Mouse (Mus musculus): ENCODE data around the gene Ube2c. TPM values are rescaled to one million over a fixed set of nuclear protein-coding genes. Genes with fewer than 3 reads are reported as not detected.

The Ube2c gene
- polyA plus RNA-seq, 1 experiment from 2014 or later: 199 TPM

GRCm38 (mm10) chr2:164746693-164747092, 23.0 kb upstream of the Ube2c start:
- no peak overlapping the region for H3K27ac ChIP-seq (replicated peaks)
- H3K4me1 ChIP-seq: peaks cover 34% of the 10 kb centered on the region
- H3K4me3 ChIP-seq: peak overlapping the region; percentile 86
- H3K9me3 ChIP-seq: no peaks in the 10 kb centered on the region
- no peaks in the 10 kb centered on the region for H3K27me3 ChIP-seq
- H3K9ac ChIP-seq (replicated peaks): peak overlapping the region; percentile 90
- H3K4me2 ChIP-seq (replicated peaks): peak overlapping the region; percentile 80
- ATAC-seq (replicated peaks): no peak
- peaks cover 28% of the 10 kb centered on the region; the same call in 1 of the 2 replicates for H3K36me3 ChIP-seq
- 60% methylated on average over 8 of the region's 8 CpGs for WGBS

DNA sequence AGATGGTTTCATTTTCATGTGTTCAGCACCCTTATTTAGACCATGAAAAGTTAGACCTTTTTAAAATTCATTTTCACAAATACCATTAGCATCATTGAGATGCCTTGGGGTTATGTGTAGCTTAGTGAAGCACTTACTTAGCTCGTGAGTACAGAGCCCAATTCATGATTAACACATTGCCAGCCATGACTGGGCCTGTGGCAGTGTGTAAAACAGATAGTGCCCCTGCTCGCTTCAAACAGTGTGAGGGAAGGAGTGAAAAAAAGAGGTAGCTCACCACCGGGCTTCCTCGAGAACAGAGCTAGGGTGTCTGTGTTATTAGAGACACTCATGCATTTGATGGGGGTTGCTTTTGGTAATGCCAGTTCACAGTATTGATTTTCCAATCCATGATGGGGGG, 21.5 kb upstream of the Ube2c start:
- WGBS: 88% methylated on average over 4 of the region's 4 CpGs
- H3K9me3 ChIP-seq: no peaks in the 10 kb centered on the region
- H3K4me2 ChIP-seq (replicated peaks): no peak overlapping the region
- no peak overlapping the region for H3K9ac ChIP-seq (replicated peaks)
- H3K4me1 ChIP-seq: peaks cover 34% of the 10 kb centered on the region
- H3K36me3 ChIP-seq: peaks cover 42% of the 10 kb centered on the region; the same call in 1 of the 2 replicates
- no peaks in the 10 kb centered on the region for H3K27me3 ChIP-seq
- no peak overlapping the region for H3K4me3 ChIP-seq
- no peak overlapping the region for H3K27ac ChIP-seq (replicated peaks)
- no peak for ATAC-seq (replicated peaks)

DNA sequence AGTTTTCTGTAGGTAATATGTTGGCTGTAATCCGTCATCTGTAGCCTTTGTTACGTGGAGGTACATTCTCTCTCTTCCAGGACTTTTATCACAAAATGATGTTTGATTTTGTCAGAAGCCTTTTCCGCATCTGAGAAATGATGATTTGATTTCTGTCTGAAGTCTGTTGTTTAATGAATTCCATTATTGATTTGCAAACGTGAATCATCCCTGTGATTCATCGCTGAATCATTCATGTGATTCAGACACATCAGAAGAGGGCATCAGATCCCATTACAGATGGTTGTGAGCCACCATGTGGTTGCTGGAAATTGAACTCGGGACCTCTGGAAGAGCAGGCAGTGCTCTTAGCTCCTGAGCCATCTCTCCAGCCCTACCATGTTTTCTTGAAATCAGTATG, 20.7 kb upstream of the Ube2c start:
- no peak overlapping the region for H3K27ac ChIP-seq (replicated peaks)
- H3K36me3 ChIP-seq: peaks cover 45% of the 10 kb centered on the region; the same call in 1 of the 2 replicates
- peaks cover 34% of the 10 kb centered on the region for H3K4me1 ChIP-seq
- H3K4me3 ChIP-seq: no peak overlapping the region
- H3K4me2 ChIP-seq (replicated peaks): no peak overlapping the region
- H3K9ac ChIP-seq (replicated peaks): no peak overlapping the region
- H3K27me3 ChIP-seq: no peaks in the 10 kb centered on the region
- 91% methylated on average over 6 of the region's 6 CpGs for WGBS
- H3K9me3 ChIP-seq: no peaks in the 10 kb centered on the region
- ATAC-seq (replicated peaks): no peak

DNA sequence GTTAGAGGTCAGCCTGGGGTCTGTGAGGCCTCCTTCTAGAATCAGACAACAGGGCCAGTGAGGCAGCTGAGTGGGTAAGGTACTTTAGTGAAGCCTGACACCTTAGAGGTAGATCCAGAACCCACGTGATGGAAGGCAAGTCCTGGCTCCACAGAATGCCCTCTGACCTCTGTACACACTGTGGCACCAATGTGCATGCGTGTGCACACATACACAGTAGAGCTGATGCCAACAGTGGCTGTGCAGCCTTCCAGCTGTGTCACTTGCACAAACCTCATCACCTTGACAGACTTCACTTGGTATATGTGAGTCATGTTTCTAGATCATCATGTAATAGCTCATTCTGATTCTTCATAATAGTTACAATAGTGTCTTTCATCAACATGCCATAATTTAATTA, 17.2 kb upstream of the Ube2c start:
- no peaks in the 10 kb centered on the region for H3K27me3 ChIP-seq
- no peaks in the 10 kb centered on the region for H3K9me3 ChIP-seq
- H3K27ac ChIP-seq (replicated peaks): no peak overlapping the region
- 87% methylated on average over 2 of the region's 2 CpGs for WGBS
- H3K4me1 ChIP-seq: peaks cover 14% of the 10 kb centered on the region
- no peak overlapping the region for H3K9ac ChIP-seq (replicated peaks)
- H3K4me3 ChIP-seq: no peak overlapping the region
- H3K4me2 ChIP-seq (replicated peaks): no peak overlapping the region
- ATAC-seq (replicated peaks): no peak
- H3K36me3 ChIP-seq: peaks cover 78% of the 10 kb centered on the region

- Histone ChIP-seq H3K4me3 (no peak overlapping the region), H3K36me3 (peaks cover 76% of the 10 kb centered on the region)
- 90% methylated on average over 11 of the region's 11 CpGs for WGBS
Observed at GRCm38 (mm10) chr2:164754105-164754504, 15.6 kb upstream of the Ube2c start.

GRCm38 (mm10) chr2:164754800-164755199, 14.9 kb upstream of the Ube2c start:
- 90% methylated on average over 2 of the region's 2 CpGs for WGBS
- no peaks in the 10 kb centered on the region for H3K9me3 ChIP-seq
- H3K36me3 ChIP-seq: peaks cover 83% of the 10 kb centered on the region
- ATAC-seq (replicated peaks): no peak
- no peaks in the 10 kb centered on the region for H3K27me3 ChIP-seq
- H3K4me1 ChIP-seq: no peaks in the 10 kb centered on the region
- H3K4me2 ChIP-seq (replicated peaks): no peak overlapping the region
- H3K27ac ChIP-seq (replicated peaks): no peak overlapping the region
- no peak overlapping the region for H3K4me3 ChIP-seq
- no peak overlapping the region for H3K9ac ChIP-seq (replicated peaks)

More at GRCm38 (mm10) chr2:164754105-164754504, 15.6 kb upstream of the Ube2c start:
- Histone ChIP-seq H3K4me1 (no peaks in the 10 kb centered on the region), H3K9ac (replicated peaks) (no peak overlapping the region), H3K9me3 (no peaks in the 10 kb centered on the region), H3K27me3 (no peaks in the 10 kb centered on the region), H3K4me2 (replicated peaks) (no peak overlapping the region), H3K27ac (replicated peaks) (no peak overlapping the region)
- no peak for ATAC-seq (replicated peaks)

GRCm38 (mm10) chr2:164757841-164758240, 11.9 kb upstream of the Ube2c start:
- no peaks in the 10 kb centered on the region for H3K9me3 ChIP-seq
- H3K36me3 ChIP-seq: peaks cover 93% of the 10 kb centered on the region
- H3K9ac ChIP-seq (replicated peaks): no peak overlapping the region
- no peaks in the 10 kb centered on the region for H3K4me1 ChIP-seq
- H3K4me3 ChIP-seq: no peak overlapping the region
- ATAC-seq (replicated peaks): no peak
- WGBS: 93% methylated on average over 11 of the region's 11 CpGs
- no peaks in the 10 kb centered on the region for H3K27me3 ChIP-seq
- H3K4me2 ChIP-seq (replicated peaks): no peak overlapping the region
- no peak overlapping the region for H3K27ac ChIP-seq (replicated peaks)

DNA sequence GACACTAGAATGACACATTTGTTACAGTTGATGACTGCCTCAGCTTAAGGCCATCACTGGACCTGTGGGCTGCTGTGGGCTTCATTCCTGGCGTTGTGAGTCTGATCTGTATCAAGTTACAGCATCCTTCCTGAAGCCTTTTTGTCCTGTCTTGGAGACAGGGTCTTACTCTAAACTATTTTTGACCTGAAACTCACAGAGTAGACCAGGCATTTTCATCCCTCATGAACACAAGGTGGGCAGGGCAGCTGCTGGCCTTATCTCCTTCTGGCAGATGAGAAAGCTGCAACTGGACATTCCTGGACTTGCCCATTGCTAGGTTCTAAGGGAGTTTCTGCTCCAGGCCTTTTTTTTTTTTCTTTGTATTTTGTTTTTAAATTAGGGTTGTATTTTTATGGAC, 11.0 kb upstream of the Ube2c start:
- WGBS: 81% methylated on average over 1 of the region's 1 CpGs
- no peak overlapping the region for H3K9ac ChIP-seq (replicated peaks)

DNA sequence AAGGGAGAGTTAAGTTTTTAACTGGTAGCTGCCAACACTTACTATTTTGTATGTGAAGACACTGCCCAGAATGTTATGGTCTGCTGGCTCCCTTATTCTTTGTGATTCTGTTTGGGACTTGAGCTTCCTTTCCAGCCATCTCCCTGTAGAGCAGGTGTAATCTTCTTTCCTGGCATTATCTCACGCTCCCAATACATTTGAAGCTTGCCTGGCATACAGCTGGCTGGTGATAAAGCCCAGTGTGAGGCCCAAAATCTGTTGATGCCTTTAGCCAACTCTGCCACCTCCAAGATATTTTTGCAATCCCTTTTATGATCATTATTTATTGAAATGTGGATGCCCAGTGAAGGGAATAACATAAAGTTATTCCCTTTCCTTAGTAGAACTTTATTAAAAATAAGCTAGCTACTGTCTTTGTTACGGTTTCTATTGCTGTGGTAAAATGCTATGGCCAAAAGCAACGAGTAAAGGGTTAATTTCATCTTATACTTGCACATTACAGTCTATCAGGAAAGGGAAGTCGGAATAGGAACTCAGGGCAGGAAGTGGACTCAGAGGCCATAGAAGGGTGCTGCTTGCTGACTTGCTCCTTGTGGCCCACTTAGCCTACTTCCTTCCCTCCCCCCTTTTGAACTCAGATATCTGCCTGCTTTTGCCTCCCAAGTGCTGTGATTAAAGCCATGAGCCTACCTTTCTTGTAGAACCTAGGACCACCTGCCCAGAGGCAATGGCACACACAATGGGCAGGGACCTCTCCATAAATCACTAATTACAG, 9.5 kb upstream of the Ube2c start:
- H3K4me2 ChIP-seq (replicated peaks): no peak overlapping the region
- H3K27me3 ChIP-seq: no peaks in the 10 kb centered on the region
- peaks cover 89% of the 10 kb centered on the region for H3K36me3 ChIP-seq
- no peak for ATAC-seq (replicated peaks)
- H3K4me1 ChIP-seq: no peaks in the 10 kb centered on the region
- H3K27ac ChIP-seq (replicated peaks): no peak overlapping the region
- H3K9me3 ChIP-seq: no peaks in the 10 kb centered on the region
- H3K4me3 ChIP-seq: no peak overlapping the region
- 87% methylated on average over 4 of the region's 4 CpGs for WGBS
- H3K9ac ChIP-seq (replicated peaks): no peak overlapping the region

More for the DNA sequence above, 11.0 kb upstream of the Ube2c start:
- ATAC-seq (replicated peaks): no peak
- peaks cover 96% of the 10 kb centered on the region for H3K36me3 ChIP-seq
- H3K4me2 ChIP-seq (replicated peaks): no peak overlapping the region
- H3K9me3 ChIP-seq: no peaks in the 10 kb centered on the region
- H3K4me3 ChIP-seq: no peak overlapping the region
- no peaks in the 10 kb centered on the region for H3K27me3 ChIP-seq
- no peaks in the 10 kb centered on the region for H3K4me1 ChIP-seq
- no peak overlapping the region for H3K27ac ChIP-seq (replicated peaks)

DNA sequence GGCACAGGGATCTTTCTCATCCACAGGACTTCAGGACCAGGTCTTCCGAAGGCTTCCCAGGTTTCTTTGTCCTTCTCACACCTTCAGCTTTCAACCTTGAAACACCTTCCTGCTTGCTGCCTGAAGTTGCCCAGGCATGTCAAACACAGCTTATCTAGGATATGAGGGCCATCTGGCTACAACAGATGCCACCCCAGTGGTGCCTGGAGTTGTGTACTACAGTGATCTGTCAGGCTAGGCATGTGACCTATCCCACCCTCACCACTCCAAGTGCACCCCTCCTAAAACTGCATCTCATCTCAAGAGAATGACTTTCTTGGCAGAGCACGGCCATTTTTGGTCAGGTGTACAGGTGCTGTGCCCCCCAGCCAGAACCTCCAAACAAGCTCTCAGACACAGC, 8.2 kb upstream of the Ube2c start:
- 92% methylated on average over 2 of the region's 2 CpGs for WGBS

GRCm38 (mm10) chr2:164761971-164762370, 7.7 kb upstream of the Ube2c start:
- H3K9ac ChIP-seq (replicated peaks): no peak overlapping the region
- 95% methylated on average over 4 of the region's 4 CpGs for WGBS
- H3K36me3 ChIP-seq: peaks cover 89% of the 10 kb centered on the region

More for the DNA sequence above, 8.2 kb upstream of the Ube2c start:
- H3K4me2 ChIP-seq (replicated peaks): no peak overlapping the region
- peaks cover 89% of the 10 kb centered on the region for H3K36me3 ChIP-seq
- H3K27me3 ChIP-seq: no peaks in the 10 kb centered on the region
- no peak overlapping the region for H3K4me3 ChIP-seq
- H3K9me3 ChIP-seq: no peaks in the 10 kb centered on the region
- no peaks in the 10 kb centered on the region for H3K4me1 ChIP-seq
- H3K9ac ChIP-seq (replicated peaks): no peak overlapping the region
- no peak for ATAC-seq (replicated peaks)
- H3K27ac ChIP-seq (replicated peaks): no peak overlapping the region

GRCm38 (mm10) chr2:164762593-164762992, 7.1 kb upstream of the Ube2c start:
- H3K4me2 ChIP-seq (replicated peaks): no peak overlapping the region
- no peak overlapping the region for H3K9ac ChIP-seq (replicated peaks)
- H3K27ac ChIP-seq (replicated peaks): no peak overlapping the region
- H3K36me3 ChIP-seq: peaks cover 89% of the 10 kb centered on the region
- no peaks in the 10 kb centered on the region for H3K4me1 ChIP-seq
- ATAC-seq (replicated peaks): no peak
- no peak overlapping the region for H3K4me3 ChIP-seq
- 89% methylated on average over 7 of the region's 7 CpGs for WGBS
- no peaks in the 10 kb centered on the region for H3K9me3 ChIP-seq
- H3K27me3 ChIP-seq: no peaks in the 10 kb centered on the region

More at GRCm38 (mm10) chr2:164761971-164762370, 7.7 kb upstream of the Ube2c start:
- no peaks in the 10 kb centered on the region for H3K27me3 ChIP-seq
- H3K4me1 ChIP-seq: no peaks in the 10 kb centered on the region
- no peaks in the 10 kb centered on the region for H3K9me3 ChIP-seq
- no peak overlapping the region for H3K27ac ChIP-seq (replicated peaks)
- ATAC-seq (replicated peaks): no peak
- H3K4me2 ChIP-seq (replicated peaks): no peak overlapping the region
- no peak overlapping the region for H3K4me3 ChIP-seq

DNA sequence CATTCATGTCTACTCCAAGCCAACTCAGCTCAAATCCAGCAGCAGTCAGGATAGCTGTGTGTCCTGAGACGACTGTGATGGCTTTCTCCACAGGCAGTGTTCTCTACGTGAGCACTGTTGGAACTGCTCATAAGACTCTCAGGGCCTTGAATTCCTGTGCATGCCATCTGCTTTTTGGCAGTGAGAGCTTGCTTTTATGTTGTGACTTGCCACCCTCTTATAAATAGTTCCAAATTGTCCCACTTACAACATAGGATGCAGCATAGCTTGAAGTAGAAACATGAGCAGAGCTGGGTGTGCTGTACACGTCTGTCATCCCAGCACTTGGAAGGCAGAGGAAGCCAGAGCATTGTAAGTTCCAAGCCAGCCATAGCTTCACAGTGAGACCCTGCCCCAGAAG, 3.9 kb upstream of the Ube2c start:
- Histone ChIP-seq H3K27me3 (no peaks in the 10 kb centered on the region), H3K9me3 (no peaks in the 10 kb centered on the region), H3K4me2 (replicated peaks) (no peak overlapping the region), H3K9ac (replicated peaks) (no peak overlapping the region), H3K4me3 (no peak overlapping the region), H3K27ac (replicated peaks) (no peak overlapping the region), H3K4me1 (peaks cover 10% of the 10 kb centered on the region), H3K36me3 (peaks cover 67% of the 10 kb centered on the region)
- no peak for ATAC-seq (replicated peaks)
- WGBS: 82% methylated on average over 3 of the region's 3 CpGs
